Mouse (Mus musculus): ENCODE results near the gene Platr17.

Platr17 gene

DNA sequence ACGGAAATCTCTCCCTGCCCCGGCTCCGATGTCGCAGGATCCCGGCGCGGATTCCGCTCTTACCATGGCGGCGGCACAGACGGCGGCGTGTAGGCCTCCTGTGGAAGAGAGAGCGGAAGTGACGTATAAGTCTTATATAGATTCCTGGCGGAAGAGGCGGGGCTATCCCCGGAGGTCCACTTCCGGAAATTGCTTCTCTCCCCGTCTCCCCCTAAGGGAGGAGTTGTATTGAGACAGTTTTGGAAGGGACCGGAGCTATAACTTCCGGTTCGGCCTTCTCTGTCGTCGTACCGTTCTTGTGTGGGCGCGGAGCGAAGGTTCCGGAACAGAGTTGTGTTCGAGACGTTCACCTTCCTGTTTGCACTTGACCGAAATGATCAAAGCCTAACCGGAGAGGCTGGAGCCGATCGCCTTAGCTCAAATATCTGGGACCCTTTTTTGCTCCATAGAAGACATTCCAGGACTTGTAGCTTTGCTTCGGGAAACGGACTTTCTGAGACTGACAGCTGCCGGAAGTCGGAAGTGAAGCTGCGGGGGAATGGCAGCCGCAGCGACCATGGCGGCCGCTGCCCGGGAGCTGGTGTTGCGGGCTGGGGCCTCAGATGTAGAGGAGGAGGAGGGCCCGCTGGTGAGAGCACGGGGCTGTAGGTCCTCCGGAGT is 50.8 kb downstream of the Platr17 start, which contains the start of the genes Vps52 and Rps18:
TSS of gene Vps52 (plus strand) at position 258 of the 660 bp plus-strand sequence.
TSS of gene Rps18 (minus strand) at position 447 of the 660 bp plus-strand sequence.
- peak; percentile 80; the same call in 1 of the 2 replicates for ATAC-seq (ENCODE audit: insufficient number of reproducible peaks, low FRiP score, low TSS enrichment)

Measured in cerebellum, adult (tissue).